Mouse (Mus musculus): ENCODE data around the gene Nek4.

DNA sequence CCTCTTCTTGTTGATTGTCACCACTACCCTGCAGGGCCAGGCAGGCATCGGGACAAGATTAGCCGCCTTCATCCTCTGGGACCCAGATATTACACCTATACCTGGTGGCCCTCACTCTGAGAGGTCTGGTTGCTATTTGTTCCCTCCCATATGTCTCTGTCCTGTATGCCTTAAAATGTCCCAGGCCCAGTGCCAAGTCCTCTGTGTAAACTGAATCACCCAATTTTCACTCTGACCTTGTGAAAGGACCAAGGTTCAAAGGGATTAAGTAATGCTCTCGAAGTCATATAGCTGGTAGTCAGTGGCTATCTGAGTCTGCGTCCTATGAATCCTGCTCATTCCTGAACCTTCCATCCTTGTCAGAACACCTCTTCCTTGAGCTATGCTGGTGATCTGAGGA lies 20.8 kb upstream of the Nek4 start:
- TF ChIP-seq GATA1 (IDR thresholded peaks at IDR 0.05; ENCODE audit: low read length) (no peak), TAL1 (IDR thresholded peaks at IDR 0.05; ENCODE audit: low read length) (no peak)
